Mouse (Mus musculus): ENCODE data around the gene Zfp386.
A peak's percentile ranks its signal among the peaks of the same experiment; 100 is the strongest.
"Not testable (repeated sequence)": the region's sequence is repeated elsewhere in the genome, so short reads cannot be mapped to it uniquely, and the experiment has no call there.

Zfp386 gene

DNA sequence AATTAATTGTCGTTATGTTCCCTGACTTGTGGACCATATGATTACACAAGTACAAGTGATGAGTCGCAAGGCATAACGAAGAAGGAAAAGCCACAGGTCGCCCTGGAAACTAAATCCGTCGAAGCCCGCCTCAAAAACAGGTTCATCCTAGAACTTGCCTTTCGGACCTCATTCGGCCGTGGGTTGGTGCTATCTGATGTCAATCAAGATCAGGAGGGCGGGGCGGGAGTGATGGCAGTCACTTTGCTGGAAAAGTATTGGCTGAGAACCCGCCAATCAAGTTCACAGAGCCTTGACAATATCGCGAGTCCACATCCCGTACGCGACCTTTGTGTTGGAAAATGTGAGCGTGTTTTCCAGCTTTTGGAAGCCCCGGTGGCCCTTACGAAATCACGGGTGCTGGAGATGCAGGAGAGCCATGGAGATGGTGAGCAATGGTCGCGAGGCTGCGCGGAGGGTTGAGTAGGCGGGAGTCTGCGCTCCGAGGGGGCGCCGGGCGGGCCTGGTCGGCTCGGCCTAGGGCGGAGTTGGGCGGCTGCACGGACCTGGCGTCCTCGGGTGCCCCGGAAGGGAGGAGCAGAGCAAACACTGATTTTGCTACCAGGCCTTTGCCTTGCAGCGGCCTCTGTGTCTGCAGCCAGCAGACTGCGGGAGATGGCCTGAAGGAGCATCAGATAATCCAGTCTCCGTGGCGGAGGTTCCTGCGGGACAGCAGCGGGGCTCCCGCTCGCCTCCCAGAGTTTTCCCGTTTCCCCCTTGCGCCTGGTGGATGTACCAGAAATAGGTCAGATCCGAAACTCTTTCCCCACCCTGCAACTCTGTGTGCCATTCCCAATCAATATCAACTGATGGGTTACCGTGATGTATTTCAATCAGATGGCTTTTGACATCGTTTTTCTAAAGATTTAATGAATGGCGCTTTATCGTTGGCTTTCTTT, at the start of gene Zfp386:
Gene Zfp386 (plus strand): TSS at position 285 of the 938 bp plus-strand sequence.
- DNase-seq: peak; percentile 100

DNA sequence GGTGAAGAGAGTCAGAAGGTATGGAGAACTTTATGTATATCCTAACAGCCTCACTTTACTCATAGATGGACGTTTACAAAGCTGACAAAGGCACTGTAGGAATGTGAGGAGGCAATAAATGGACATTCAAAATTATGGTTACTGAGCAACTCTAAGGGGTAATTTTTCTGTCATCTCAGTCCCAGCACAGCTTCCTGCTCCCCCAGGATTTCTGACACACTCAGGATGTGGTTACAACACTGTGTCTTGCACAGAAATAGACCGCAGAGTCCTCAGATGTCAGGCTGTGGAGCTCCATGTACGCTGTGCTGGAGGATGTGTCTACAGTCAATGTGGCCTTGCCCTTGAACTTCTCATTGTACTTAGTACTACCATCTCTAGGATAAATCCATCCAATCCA, 47.7 kb upstream of the Zfp386 start:
- not testable (repeated sequence) for DNase-seq

DNA sequence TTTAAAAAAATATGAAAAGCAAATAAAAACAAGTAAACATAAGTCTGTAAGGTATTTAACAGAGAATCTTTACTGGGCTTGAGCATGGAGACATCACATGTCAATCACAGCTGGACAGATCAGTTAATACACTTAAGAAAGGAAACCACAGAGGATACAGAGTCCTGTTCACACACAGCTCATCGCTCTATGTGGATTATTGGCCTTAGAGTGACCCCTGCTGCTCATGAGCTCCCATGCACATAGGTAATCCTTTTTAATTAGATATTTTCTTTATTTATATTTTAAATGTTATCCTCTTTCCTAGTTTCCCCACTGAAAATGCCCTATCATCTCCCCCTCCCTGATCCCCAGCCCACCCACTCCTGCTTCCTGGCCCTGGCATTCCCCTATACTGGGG, 44.6 kb upstream of the Zfp386 start:
- DNase-seq: not testable (repeated sequence)

DNA sequence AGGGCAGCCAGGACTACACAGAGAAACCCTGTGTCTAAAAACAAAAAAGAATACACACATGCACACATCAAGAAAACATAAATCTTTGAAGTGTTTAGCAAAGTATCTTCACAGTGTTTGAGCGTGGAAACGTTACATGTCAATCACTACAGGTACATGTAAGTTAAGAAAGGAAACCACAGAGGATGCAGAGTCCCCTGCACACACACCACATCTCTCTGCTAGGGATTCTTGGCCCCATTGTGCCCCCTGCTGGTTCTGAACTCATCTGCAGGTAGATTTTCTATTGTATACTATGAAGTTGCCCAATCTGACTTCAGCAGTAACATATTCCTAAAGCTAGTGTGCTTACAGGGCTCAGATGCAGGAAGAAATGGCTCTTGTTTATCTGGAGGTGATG, 36.7 kb upstream of the Zfp386 start:
- no peak for DNase-seq

DNA sequence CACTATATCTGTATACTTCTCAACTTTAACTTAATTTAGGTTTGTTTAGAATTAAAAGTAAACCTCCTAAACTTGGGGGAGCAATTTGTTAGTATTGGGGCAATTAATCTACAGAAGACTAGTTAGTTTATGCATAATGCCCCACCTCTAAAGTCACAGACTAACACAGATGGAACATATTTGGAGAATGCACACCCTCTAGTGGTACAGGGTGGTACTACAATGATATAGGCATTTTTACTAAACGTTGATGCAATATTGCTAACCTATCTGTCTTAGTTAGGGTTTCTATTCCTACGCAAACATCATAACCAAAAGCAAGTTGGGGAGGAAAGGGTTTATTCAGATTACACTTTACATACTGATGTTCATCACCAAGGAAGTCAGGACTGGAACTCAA, 19.4 kb upstream of the Zfp386 start:
- peak; percentile 51 for DNase-seq

DNA sequence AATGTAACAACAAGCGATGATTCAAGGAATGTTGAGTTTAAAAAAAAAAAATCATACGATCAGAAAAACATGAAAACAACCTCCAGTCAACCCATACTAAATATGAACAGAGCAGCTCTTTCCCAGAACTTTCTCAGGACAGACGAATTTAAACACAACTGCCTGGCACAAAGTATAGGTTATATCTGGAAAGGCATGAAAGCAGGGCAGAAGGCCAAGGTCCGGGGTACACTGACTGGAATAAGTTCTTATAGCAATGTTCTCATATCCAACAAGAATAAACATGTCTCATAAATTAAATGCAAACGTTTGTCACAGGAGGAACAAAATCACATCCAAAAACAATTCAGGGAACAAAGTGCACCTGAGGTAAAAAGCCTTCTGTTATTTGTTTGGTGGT, 12.2 kb upstream of the Zfp386 start:
- DNase-seq: no peak

DNA sequence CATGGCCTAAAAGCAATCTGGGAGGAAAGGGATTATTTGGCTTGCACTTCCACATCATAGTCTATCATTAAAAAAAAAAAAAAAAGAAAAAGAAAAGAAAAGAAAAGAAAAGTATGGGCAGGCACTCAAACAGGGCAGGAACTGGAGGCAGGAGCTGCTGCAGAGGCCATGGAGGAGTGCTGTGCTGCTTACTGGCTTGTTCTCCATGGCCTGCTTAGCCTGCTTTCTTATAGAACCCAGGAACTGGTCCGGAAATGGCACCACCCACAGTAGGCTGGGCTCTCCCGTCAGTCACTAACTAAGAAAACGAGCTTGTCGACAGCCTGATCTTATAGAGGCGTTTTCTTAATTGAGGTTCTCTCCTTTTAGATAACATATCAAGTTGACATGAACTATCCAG, 2.7 kb upstream of the Zfp386 start:
- DNase-seq: no peak

DNA sequence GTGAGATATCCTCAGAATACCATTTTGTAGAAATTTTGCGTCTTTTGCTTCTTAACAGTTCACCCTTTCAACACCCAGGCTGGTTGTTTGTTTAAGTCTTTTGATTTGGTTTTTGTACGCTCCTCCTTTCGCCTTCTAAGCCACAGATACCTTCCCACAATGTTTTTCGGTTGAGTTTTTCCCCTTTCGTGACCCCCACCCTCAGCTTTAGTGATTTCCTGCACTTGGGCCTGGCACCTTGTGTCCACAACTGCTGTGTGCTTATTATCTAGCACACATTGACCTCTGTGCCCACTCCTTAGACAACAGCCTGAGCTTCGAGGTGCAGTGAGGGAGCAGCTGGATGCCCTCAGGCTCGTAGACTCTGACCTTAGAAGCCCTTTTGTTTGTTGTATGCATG, 1.2 kb downstream of the Zfp386 start:
- no peak for DNase-seq

DNA sequence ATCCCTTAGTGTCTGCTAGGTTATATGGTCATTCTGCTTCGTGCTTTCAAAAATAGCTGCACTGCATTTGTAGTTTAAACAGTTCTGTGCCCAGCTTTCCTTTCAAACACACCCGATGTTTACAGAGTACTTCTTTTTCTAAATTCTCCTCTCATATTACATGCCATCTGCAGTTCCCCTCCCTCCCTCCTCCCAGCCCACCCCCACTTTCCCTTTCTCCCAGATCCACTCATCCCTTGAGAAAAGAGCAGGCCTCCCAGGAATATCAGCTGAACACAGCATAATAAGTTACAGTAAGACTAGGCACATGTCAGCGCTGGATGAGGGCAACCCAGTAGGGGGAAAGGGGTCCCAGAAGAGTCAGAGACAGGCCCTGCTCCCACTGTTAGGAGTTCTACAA, 1.7 kb downstream of the Zfp386 start:
- no peak for DNase-seq

DNA sequence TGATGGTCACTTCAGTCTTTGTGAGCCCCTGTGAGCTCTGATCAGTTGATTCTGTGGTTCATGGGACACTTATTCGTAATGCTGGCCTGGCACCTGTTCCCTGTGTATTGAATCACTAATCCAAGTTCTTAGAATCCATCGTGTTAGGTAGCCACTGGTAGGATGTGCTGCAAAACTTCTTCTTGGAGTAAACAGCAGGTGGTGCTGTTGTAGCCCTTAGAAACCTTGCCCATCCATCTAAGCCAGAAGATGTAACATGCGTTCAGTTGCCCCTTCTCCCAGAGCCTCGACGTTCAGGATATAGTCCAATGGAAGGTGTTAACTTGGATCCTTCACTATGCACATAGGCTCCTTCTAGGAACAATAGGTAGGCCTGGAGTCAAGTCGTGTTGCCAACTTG, 2.2 kb downstream of the Zfp386 start:
- peak; percentile 56 for DNase-seq

DNA sequence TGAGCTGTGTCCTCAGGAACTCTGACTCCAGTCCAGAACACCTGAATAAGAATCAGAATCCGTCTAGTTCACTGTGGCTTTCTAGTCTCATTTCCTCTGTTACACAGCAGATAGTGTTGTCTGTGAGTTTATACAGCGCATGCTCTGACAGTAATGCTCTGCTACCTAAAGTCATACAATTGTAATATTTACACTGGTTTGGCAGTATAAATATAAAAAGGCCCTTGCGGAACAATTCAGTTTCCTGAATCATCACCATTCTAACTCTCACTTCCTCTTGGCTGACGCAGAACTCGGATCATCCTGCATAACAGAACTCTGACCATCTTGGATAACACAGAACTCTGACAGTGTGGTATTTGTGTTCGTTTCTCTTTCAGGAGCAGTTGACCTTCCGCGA, 6.8 kb downstream of the Zfp386 start:
- DNase-seq: no peak

DNA sequence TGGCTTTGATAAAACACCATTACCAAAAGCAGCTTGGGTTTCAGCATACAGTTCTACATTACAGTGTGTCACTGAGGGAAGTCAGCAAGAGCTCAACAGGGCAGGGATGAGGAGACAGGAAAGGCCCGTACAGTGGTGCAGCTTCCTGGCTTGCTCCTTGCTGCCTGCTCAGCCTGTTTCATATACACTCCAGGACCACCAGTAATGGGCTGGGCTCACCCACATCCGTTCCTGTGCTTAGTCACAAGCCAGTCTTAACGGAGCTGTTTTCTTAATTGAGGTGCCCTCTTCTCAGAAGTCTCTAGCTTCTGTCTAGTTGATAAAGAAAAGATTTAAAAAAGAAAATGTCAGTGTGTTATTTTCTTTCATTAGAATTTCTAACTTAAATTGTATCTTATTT, 8.6 kb downstream of the Zfp386 start:
- DNase-seq: no peak

DNA sequence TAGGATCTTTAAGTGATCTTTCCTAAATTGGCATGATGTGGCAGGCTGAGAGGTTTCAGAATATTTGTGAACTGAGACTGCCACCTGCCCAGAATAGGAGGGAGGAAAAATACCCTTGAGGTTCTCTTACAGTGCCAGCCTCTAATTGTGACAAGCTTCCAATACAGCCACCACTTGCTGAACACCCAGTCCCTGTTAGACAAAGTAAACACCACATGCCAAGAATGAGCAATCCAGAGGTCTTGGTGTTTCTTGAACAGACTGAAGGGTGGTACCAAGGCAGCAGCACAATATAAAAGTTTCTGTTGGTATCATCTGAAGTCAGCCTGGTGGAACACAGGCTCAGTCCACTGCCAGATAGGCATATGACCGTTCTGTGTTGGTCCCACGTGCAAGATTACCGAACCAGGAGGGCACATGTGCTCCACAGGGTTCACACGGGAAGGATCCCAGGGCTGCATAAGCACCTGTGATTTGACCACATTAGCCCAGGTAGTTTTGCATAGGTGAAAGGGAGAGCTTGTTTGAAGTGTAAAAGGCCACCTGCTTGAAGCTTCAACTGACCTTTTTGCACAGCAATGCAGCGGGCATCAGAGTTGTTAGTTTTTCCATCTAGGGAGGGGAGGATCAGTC, 14.2 kb downstream of the Zfp386 start:
- DNase-seq: no peak

DNA sequence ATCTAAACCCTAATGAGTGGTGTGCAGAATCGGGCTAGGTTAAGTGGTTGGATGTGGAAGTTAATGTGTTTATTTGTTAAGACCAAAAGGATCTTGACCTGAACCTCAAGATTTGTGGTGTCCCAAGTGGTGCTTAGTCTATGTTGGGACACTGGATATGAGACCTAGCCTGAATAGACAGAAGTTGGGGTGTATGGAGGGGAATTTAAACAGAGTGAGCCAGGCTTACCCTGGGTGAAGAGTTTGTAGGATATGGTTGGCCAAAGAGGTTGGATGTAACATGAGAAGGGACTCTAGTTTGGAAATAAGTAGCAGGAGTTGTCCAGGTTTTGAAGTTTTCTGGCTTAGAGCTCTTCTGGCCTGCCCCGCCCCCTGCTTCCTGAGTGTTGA, 14.7 kb downstream of the Zfp386 start:
- DNase-seq: no peak

DNA sequence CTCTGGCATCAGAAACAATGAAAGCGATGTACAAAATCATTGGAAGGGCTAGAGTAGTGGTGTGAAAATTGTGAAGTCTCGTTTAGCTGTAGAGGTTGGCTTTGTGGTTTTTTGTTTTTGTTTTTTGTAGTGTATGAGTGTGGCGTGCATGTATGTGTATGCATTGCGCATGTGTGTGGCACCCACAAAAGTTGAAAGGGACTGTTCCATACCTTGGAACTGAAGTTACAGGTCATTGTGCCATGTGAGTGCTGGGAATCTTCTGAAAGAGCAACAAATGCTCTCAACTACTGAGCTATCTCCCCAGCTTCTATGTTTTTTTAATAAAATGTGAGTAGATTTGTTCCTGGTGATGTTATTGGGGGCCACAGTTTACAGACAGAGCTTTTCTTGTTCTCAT, 15.5 kb downstream of the Zfp386 start:
- DNase-seq: no peak

DNA sequence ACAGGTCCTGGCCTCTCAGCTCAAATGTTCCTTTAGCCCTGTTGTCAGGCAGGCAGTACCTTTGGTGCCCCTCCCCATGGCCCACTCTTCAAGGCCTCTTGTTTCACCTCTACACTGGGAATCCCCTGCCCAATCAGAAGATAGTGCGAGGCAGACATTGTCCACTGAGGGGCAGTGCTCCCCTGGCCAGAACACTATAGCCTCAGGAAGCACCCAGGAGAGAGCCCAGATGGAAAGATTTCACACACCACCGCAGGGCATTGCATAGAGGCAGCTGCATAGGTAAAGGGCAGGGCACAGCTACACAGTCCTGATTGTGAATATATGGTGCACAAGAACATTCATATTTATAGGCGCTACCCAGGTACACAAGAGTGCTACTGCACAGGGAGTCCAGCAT, 23.5 kb downstream of the Zfp386 start:
- DNase-seq: peak; percentile 87

DNA sequence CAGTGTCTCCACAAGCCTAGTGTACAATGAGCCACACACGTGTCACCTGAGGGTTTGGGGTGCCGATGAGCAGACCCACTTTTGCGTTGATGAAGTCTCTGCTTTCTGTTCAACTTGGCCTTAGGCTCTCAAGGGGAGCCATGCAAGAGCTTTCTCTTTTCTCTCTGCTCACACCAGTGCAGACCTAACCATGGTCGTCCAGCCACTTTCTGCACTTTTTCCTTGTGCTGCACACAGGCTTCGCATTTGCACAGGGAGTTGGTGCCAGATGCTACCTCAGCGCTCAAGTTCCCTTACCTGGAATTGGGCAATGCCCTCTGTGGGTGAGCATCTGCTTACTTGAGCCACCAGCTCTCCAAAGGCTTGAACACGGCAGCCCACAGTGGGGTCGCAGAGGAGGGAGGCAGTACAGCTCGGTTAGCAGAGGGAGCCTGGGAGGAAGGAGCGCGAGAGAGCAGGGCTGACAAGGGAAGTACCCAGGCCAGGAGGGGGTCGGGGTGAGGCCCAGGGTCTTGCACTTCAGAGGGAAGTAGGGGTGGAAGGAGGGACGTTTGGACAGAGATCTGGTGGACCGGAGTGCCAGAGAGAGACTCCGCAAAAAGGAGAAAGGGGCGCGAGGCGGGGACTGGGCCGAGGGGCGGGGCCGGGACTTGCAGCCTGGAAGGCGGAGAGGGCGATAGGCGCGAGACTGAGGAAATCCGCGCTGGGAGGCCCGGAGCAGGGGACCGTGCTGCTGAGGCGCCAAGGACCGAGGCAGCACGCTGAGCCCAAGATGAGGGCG, 29.7 kb downstream of the Zfp386 start, which contains the start of gene Vipr2:
Gene Vipr2 (plus strand): TSS at position 653 of the 781 bp plus-strand sequence.
- peak; percentile 84 for DNase-seq

DNA sequence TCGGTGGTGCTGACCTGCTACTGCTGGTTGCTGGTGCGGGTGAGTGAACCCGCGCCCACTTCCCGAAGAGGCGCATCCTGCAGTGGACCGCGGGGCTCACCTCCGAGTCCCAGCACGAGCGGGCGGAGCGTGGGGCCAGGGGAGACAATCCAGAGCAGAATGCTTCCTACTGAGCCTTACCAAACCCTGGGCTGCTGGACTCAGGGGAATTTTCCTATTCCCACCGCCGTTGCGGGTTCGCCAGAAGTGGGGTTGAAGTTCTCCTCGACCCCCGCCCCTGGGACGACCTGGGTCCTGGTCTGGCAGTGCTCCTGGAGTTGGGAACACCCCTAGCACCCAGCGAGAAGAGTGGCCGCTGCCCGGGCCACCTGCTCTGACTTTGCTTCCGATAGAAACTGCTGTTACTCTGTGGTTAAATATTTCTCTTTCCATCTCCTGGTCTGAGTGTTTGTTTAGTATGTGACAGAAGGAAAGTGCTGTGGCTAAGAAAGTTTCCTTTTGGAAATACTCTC, 30.4 kb downstream of the Zfp386 start:
- no peak for DNase-seq

DNA sequence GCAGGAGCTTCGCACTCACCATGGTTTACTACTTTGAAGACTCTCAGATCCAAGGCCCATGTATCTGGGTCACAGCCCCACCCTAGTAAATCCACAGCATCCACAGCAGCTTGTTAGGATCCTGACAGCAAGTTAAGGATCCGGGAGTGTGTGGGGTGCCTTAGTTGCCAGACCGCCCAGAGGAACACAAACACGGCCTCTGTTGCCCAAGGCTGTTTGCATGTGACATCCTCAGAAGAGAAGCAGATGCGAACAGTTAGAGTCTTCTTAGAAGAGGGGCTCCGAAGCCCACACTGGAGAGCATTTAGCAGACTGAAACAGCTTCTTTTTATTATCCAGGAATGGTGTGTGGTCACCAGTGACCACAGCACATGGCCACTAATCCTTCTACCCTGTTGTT, 35.6 kb downstream of the Zfp386 start:
- no peak for DNase-seq

DNA sequence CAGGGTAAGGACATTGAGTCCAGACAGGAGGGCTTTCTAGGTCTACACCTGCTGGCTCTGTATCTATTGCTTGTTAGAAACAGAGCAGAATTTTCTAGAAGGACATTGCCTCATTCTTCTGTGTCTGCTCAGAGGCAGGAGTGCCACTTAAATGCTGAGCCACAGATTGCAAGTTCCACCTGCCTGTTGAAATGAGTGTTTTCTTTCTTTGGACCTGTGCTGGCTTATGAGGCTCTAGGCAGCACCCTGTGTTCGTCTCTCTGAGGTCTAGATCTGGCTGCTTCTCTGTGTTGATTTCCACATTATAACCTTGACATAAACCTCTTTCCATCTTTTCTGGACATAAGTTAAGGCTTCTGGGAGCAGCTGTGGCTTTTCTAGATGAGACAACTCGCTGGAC, 36.8 kb downstream of the Zfp386 start:
- DNase-seq: no peak

DNA sequence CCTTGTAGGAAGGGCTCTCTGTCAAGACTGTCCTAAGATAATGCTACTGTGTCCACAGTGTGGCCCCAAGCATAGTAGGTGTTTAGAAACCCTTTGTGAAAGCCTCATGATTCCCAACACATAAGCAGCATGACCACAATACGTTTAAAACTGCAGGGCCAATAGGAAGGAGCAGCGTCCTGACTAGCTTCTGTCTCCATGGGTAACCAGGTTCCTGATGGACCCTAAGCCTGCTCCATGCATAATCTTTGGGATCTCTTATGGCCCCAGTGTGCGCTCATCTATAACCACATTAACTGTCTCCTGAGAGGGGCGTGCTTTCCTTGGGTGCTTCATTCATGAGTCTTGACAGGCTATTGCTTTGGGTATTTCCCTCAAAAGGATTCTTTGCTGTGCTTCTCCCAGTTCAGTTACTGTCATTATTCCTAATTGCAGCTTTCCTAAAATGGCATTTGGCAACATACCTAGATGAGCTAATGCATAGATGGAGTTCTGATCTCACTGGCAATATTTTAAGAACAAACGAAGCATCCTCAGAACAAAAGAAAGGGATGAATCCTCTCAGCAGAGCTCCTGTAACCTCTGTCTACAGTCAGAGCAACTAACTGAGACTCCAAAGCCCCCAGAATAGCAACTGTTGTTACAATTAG, 39.6 kb downstream of the Zfp386 start:
- DNase-seq: no peak

DNA sequence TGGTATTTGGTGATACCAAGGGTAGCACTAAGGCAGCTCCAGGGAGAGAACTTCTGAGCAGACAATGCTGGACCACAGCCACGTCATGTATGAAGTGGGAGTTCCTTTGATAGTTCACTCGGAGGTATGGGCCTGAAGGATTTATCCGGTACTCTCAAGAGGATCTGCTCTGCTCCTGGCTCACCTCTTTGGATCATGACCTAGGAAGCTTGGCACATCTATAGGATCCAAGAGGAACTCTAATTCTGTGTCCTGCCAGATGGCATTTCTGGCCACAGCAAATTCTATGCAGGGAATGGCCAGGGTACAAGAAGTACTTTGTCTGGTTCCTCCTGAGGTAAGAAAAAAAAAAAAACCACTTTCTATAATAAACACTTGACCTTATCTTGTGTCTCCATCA, 42.3 kb downstream of the Zfp386 start:
- no peak for DNase-seq
